Mouse (Mus musculus) central nervous system, embryonic 18 days (tissue): Measurements from ENCODE around the gene Ube2g2. TPM values are rescaled to one million over a fixed set of nuclear protein-coding genes. Genes with fewer than 3 reads are reported as not detected.

Experiments
- polyA plus RNA-seq: library from polyadenylated mRNA; depleted of rRNA; stranded (reverse); fragments of >200 nt; gene quantifications from 2 replicates; pipeline ENCODE4 v1.2.3, GENCODE M21; 2012; rRNA removed

Gene Ube2g2
- 46.0 and 46.8 TPM in 2 replicates for polyA plus RNA-seq

GRCm38 (mm10) chr10:77622055-77622988 is at the start of gene Ube2g2:
TSS of gene Ube2g2 (plus strand) at chr10:77622275.

GRCm38 (mm10) chr10:77581408-77582284 is 40.4 kb upstream of the Ube2g2 start, which contains the start of gene Pttg1ip:
TSS of gene Pttg1ip (plus strand) at chr10:77581720.

DNA sequence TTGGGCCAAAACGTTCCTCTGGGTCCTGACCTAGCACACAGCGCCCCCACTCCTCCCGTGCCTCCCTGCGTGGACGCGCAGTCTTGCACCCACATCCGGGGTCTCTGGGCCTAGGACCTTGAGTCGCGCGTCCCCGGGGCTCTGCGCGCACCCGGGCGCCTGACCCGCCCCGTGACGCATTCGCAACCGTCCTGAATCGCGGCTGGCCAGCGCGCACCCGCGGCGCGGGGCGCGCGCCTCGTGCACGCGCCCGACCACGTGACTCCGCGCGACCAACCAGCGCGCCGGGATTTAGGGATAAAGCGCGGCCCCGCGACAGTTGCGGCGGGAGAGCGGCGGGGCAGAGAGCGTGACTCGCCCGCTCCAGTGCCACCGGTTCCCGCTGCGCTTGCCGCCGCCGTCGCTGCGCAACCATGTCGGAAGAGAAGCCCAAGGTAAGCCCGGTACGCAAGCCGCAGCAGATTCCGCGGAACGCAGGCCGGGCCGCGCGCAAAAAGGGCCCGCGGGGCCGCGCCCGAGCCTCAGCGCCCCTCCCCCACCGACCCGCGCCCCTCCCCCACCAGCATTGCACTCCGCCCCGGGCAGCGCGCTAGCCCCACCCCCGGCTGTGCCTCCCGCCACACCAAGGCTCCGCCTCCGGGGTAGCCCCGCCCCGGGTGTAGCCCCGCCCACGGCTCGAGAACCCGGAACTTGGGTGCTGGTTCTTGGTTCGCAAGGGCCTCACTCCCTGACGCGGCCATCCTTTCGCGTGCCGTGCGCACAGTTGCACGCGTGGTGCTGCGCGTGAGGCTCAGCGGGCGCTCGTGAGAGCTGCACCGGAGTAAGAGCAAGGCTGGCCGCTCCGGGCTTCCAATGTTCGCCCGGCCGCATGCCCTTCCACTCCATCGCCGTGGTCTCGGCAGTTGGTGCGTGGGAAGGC is 15.9 kb upstream of the Ube2g2 start, which contains the start of the genes Sumo3 and Gm49325:
Gene Sumo3 (plus strand): TSS at position 190 of the 919 bp plus-strand sequence.
Gene Gm49325 (plus strand): TSS at position 290 of the 919 bp plus-strand sequence.

DNA sequence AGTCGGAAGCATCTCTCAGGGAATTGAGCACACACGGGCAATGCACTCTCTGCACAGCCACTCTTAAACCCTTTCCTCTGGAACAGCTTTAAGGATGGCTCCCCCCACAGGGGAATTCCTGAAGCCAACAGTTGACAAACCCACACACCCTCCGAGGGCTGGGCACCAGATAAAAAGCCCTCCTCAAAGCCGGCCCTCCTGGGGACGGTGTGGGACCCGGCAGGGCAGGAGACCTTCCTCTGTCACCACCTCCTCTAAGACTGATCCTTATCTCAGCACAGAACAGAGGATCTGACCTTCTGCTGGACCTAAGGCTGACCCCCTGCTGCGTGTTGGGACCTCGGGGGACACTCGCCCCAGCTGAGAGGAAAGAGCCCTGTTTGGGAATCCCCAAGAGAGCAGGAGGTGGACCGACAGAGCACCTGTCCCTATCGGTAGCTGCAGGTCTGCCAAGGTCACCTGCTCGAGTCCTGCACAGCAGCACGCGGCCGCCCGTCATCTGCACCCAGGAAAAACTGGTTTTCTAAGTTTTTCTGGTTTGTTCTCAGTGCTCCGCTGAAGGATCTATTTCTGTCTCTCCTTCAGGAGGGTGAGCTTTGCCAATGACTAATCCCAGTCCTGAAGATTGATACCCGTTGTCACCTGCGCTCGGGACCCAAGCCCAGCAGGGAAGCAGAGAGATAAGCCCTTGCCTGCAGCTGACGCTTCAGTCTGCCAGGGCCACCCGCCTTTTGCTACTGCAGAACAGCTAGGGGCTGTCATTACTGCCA is 64.0 kb downstream of the Ube2g2 start, which contains the start of gene Tspear:
Gene Tspear (plus strand): TSS at position 675 of the 770 bp plus-strand sequence.

DNA sequence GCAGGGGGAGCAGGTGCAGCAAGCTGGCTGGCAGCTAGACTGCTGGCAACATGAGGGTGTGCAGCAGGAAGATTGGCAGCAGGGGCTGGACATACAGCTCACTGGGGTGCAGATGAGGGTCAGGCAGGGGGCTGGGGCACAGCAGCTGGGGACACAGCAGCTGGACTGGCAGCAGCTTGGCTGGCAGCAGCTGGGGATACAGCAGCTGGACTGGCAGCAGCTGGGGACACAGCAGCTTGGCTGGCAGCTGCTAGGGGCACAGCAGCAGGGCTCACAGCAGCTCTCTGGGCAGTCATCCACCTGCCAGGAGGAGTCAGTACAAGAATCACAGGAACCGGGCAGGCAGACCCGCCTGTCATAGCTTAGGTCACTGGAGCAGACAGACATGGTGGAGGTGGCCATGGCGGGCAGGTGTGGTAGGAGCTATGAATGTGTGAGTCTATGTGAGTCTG is 68.3 kb downstream of the Ube2g2 start, which contains the start of gene Gm19402:
Gene Gm19402 (minus strand): TSS at position 402 of the 452 bp plus-strand sequence.

Other genes starting within 250 kb of the Ube2g2 start
- gene Adarb1, start 204.0 kb upstream of the Ube2g2 start, polyA plus RNA-seq = 37.0 and 39.4 TPM in 2 replicates
- 36.0 and 38.3 TPM in 2 replicates for gene Fam207a, start 106.5 kb upstream of the Ube2g2 start, polyA plus RNA-seq
- gene Itgb2, start 92.0 kb upstream of the Ube2g2 start, polyA plus RNA-seq = 0.95 and 0.98 TPM in 2 replicates
- gene Pttg1ip, start 40.6 kb upstream of the Ube2g2 start, polyA plus RNA-seq = 75.2 and 76.7 TPM in 2 replicates
- gene Sumo3, start 16.2 kb upstream of the Ube2g2 start, polyA plus RNA-seq = 432 and 449 TPM in 2 replicates
- 42.7 TPM in 1 of 2 replicates, not detected in the other for gene Gm49325, start 16.1 kb upstream of the Ube2g2 start, polyA plus RNA-seq
- 0.92 and 1.3 TPM in 2 replicates for gene Tspear, start 64.3 kb downstream of the Ube2g2 start, polyA plus RNA-seq
- not detected in 2 replicates for gene Gm19402, start 68.5 kb downstream of the Ube2g2 start, polyA plus RNA-seq
- not detected in 2 replicates for gene Gm9508, start 75.0 kb downstream of the Ube2g2 start, polyA plus RNA-seq
- gene Gm10272, start 84.4 kb downstream of the Ube2g2 start, polyA plus RNA-seq = not detected in 2 replicates
- not detected in 2 replicates for gene Gm10024, start 89.2 kb downstream of the Ube2g2 start, polyA plus RNA-seq
- gene Gm10142, start 93.5 kb downstream of the Ube2g2 start, polyA plus RNA-seq = not detected in 2 replicates
- not detected in 2 replicates for gene Krtap12-1, start 98.3 kb downstream of the Ube2g2 start, polyA plus RNA-seq
- gene Gm10100, start 104.2 kb downstream of the Ube2g2 start, polyA plus RNA-seq = not detected in 2 replicates
- gene Gm18596, start 120.4 kb downstream of the Ube2g2 start, polyA plus RNA-seq = not detected in 2 replicates
- gene Gm9736, start 129.1 kb downstream of the Ube2g2 start, polyA plus RNA-seq = not detected in 2 replicates
- not detected in 2 replicates for gene Gm3233, start 137.4 kb downstream of the Ube2g2 start, polyA plus RNA-seq
- gene Gm3238, start 149.1 kb downstream of the Ube2g2 start, polyA plus RNA-seq = not detected in 2 replicates
- gene Gm7138, start 154.7 kb downstream of the Ube2g2 start, polyA plus RNA-seq = not detected in 2 replicates
- gene Gm3250, start 160.3 kb downstream of the Ube2g2 start, polyA plus RNA-seq = not detected in 2 replicates
- gene Gm7137, start 165.9 kb downstream of the Ube2g2 start, polyA plus RNA-seq = not detected in 2 replicates
- gene Gm9639, start 172.8 kb downstream of the Ube2g2 start, polyA plus RNA-seq = not detected in 2 replicates
- not detected in 2 replicates for gene Gm19668, start 176.9 kb downstream of the Ube2g2 start, polyA plus RNA-seq
- 0.09 TPM in 1 of 2 replicates, not detected in the other for gene Gm9507, start 189.6 kb downstream of the Ube2g2 start, polyA plus RNA-seq
- gene Gm2696, start 192.4 kb downstream of the Ube2g2 start, polyA plus RNA-seq = not detected in 2 replicates
- gene Krtap10-4, start 204.8 kb downstream of the Ube2g2 start, polyA plus RNA-seq = not detected in 2 replicates
- not detected in 2 replicates for gene Krtap10-10, start 213.7 kb downstream of the Ube2g2 start, polyA plus RNA-seq
- not detected in 2 replicates for gene Gm36176, start 224.5 kb downstream of the Ube2g2 start, polyA plus RNA-seq
- not detected in 2 replicates for gene Gm10318, start 230.6 kb downstream of the Ube2g2 start, polyA plus RNA-seq
- not detected in 2 replicates for gene Gm3285, start 239.7 kb downstream of the Ube2g2 start, polyA plus RNA-seq